Mouse (Mus musculus): ENCODE results near the gene Hist1h4k.

GRCm38 (mm10) chr13:21784311-21784710 is 34.0 kb upstream of the Hist1h4k start:
- TF ChIP-seq POLR2A (IDR thresholded peaks at IDR 0.05; ENCODE audit: insufficient read length, low read depth) (no peak), TCF12 (IDR thresholded peaks at IDR 0.05; ENCODE audit: insufficient read depth, poor library complexity, severe bottlenecking) (no peak), E2F4 (IDR thresholded peaks at IDR 0.05; ENCODE audit: insufficient read depth) (no peak), USF1 (IDR thresholded peaks at IDR 0.05; ENCODE audit: low read depth) (no peak), MYOG (IDR thresholded peaks at IDR 0.05; ENCODE audit: control insufficient read depth in 1 of 3, insufficient read depth in 1 of 3, insufficient read length in 2 of 3, low read depth in 2 of 3) (no peak), MAX (IDR thresholded peaks at IDR 0.05; ENCODE audit: low read depth) (no peak), CEBPB (IDR thresholded peaks at IDR 0.05; ENCODE audit: insufficient read depth, poor library complexity, severe bottlenecking) (no peak)

Data from myocyte (in vitro differentiated cells).